Mouse (Mus musculus) embryonic facial prominence, embryonic 15.5 days (tissue): ENCODE data around the gene Gm15128. TPM values are rescaled to one million over a fixed set of nuclear protein-coding genes. Genes with fewer than 3 reads are reported as not detected.
"Not testable (repeated sequence)": the region's sequence is repeated elsewhere in the genome, so short reads cannot be mapped to it uniquely, and the experiment has no call there.

Source experiments
- ATAC-seq: fragments of 200-750 bp; cut with Nextera tagmentation; 2 replicates; pipeline ENCODE4 v1.8.0; 2017; ENCODE audit warnings: low read depth, moderate TSS enrichment; ENCODE audit not compliant: insufficient number of reproducible peaks, low FRiP score, low TSS enrichment
- H3K27ac ChIP-seq: fragments of 300-500 bp; sonication (generic); replicated peaks from 2 replicates; pipeline ENCODE4 v1.5.1; 2015; ENCODE audit warnings: mild to moderate bottlenecking, inconsistent platforms
- H3K27me3 ChIP-seq: fragments of 300-500 bp; sonication (generic); 2 replicates; pipeline ENCODE4 v1.6.1; 2015; ENCODE audit warnings: inconsistent platforms
- H3K36me3 ChIP-seq: fragments of 300-500 bp; sonication (generic); 2 replicates; pipeline ENCODE4 v1.6.1; 2015; ENCODE audit warnings: mild to moderate bottlenecking, inconsistent platforms
- H3K4me1 ChIP-seq: fragments of 300-500 bp; sonication (generic); 2 replicates; pipeline ENCODE4 v1.6.1; 2015; ENCODE audit warnings: inconsistent platforms
- H3K4me2 ChIP-seq: fragments of 300-500 bp; sonication (generic); replicated peaks from 2 replicates; pipeline ENCODE4 v1.6.1; 2015; ENCODE audit warnings: mild to moderate bottlenecking, inconsistent platforms
- H3K4me3 ChIP-seq: fragments of 300-500 bp; sonication (generic); replicated peaks from 2 replicates; pipeline ENCODE4 v1.5.1; 2015; ENCODE audit warnings: mild to moderate bottlenecking, inconsistent platforms
- H3K9ac ChIP-seq: fragments of 300-500 bp; sonication (generic); 2 replicates; pipeline ENCODE4 v1.6.1; 2015; ENCODE audit warnings: inconsistent platforms
- H3K9me3 ChIP-seq: fragments of 300-500 bp; sonication (generic); replicated peaks from 2 replicates; pipeline ENCODE4 v1.6.1; 2016; ENCODE audit warnings: inconsistent platforms
- WGBS: fragments of 180-500 bp; shearing (Covaris S2); methylation state at CpG from one replicate; pipeline ENCODE4 v1.1.7; 2015; 5-methylcytosine and 5-hydroxymethylcytosine counted together
- polyA plus RNA-seq: library from polyadenylated mRNA; unstranded; fragments of >200 nt; fragmentation: Nextera tagmentation; extraction: Ambion mirVana; gene quantifications from 2 replicates; pipeline ENCODE4 v1.2.1, GENCODE M21; 2015

The Gm15128 gene
- 0.14 TPM in 1 of 2 replicates, not detected in the other for polyA plus RNA-seq

DNA sequence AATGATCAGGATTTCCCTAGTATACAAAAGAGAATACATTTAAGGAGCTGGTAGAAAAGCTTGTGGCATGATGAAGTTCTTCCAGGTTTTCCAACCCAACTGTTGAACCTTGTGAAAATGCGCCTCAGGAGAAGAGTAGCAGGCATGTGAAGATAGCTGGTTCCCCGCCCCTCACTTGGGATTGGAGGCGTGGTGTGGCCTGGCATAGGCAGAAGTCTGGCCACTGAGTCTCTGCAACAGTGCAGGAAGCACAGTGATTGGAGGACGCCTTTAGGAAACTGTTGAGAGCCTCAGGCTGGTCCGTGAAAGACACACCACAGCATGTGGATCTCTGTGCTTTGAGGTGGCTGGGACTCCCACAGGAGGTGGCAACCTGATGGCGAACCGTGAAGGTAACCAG, at the start of gene Gm15128:
TSS of gene Gm15128 (plus strand) at position 301 of the 400 bp plus-strand sequence.
- not testable (repeated sequence) for H3K27me3 ChIP-seq, H3K4me1 ChIP-seq, H3K4me3 ChIP-seq, H3K27ac ChIP-seq, H3K9me3 ChIP-seq, H3K9ac ChIP-seq, ATAC-seq, H3K36me3 ChIP-seq, H3K4me2 ChIP-seq
- 74% methylated on average over 7 of the region's 7 CpGs for WGBS

Other genes with a start within 250 kb of the Gm15128 start
- gene Lrch2, start 211.9 kb upstream of the Gm15128 start, polyA plus RNA-seq: 3.5 and 4.2 TPM in 2 replicates
- gene Gm15080, start 227.0 kb downstream of the Gm15128 start, polyA plus RNA-seq: not detected in 2 replicates